ENCODE assay signal across 9 mouse cellular contexts in the genomic region with DNA sequence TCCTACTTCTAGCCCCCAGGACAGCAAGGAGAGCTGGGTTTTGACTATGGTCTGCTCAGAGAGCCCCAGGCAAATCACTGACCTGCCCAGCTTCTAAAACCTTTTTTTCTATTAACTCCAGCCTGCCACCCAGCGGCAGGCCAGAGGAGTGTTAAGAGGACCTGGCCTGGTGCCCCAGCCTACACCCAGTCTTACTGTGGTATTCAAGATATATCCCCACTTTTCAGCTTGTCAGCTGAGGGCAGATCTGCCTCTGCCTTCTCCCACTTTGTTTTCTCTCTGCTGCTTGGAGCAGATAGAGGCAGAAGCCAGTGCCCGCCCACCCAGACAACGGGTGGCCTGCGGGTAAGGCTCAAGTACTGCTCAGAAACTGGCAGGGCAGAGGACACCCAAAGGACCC. TPM values are rescaled to one million over a fixed set of nuclear protein-coding genes. Genes with fewer than 3 reads are reported as not detected.
DNase-seq lines count a peak whose midpoint lies in the region; ATAC-seq and TF ChIP-seq lines count a peak whose summit lies in the region.
"Had no signal": no experiment of that assay in that cellular context is flagged by ENCODE, and none has a peak within 500 bp of the region (broad histone marks: within the 10 kb centered on the region; RNA-seq: fewer than 3 reads in every experiment).

No protein-coding gene starts in this region.

- no peak overlapping the region for H3K4me2 ChIP-seq in stomach, embryonic 14.5 days (replicated peaks; ENCODE audit: low read depth, low read length)
- H3K4me2 ChIP-seq: embryonic facial prominence, embryonic 15.5 days had no signal

- no peaks in the 10 kb centered on the region; the same call in 1 of the 2 replicates for H3K36me3 ChIP-seq in testis, adult 2 months (ENCODE audit: control insufficient read depth, insufficient read depth, low read length)
- peaks cover 17% of the 10 kb centered on the region; the same call in 1 of the 2 replicates for H3K36me3 ChIP-seq in stomach, embryonic 14.5 days (ENCODE audit: control insufficient read depth, insufficient read depth, low read length)

- peak; percentile 34; the same call in 1 of the 2 replicates for TF ChIP-seq CTCF in testis, adult 2 months (IDR thresholded peaks at IDR 0.05; ENCODE audit: control insufficient read depth, insufficient read depth, insufficient replicate concordance, low read depth, low read length)
- peak; percentile 80 for TF ChIP-seq CTCF in left cerebral cortex, adult 2 months (IDR thresholded peaks at IDR 0.05)

- no peaks in the 10 kb centered on the region for H3K27me3 ChIP-seq in testis, adult 2 months (ENCODE audit: control insufficient read depth, insufficient read depth, low read length)
- no peaks in the 10 kb centered on the region for H3K27me3 ChIP-seq in stomach, embryonic 14.5 days (ENCODE audit: control insufficient read depth, insufficient read depth, low read length)
- H3K27me3 ChIP-seq: embryonic facial prominence, embryonic 15.5 days had no signal

- TF ChIP-seq POLR2A in testis, adult 2 months (IDR thresholded peaks at IDR 0.05; ENCODE audit: control insufficient read depth, low read depth, low read length): no peak

- no peak for DNase-seq in testis, postnatal 14 days (ENCODE audit: low spot score)
- peak; percentile 84 for DNase-seq in c-Kit-positive CD71-positive TER-119-positive erythroid progenitor cells, embryonic 14.5 days (ENCODE audit: low spot score)
- DNase-seq in induced T-regulatory cell, adult 2 months (ENCODE audit: low read depth): peak; percentile 37
- DNase-seq in left cerebral cortex, adult 2 months (ENCODE audit: extremely low spot score in 1 of 2, low spot score in 2 of 2): peak; percentile 39 to 62

- H3K27ac ChIP-seq in testis, adult 2 months (ENCODE audit: control insufficient read depth, insufficient read depth, low read depth, low read length): no peak overlapping the region
- no peak overlapping the region for H3K27ac ChIP-seq in left cerebral cortex, adult 2 months
- H3K27ac ChIP-seq in stomach, embryonic 14.5 days (ENCODE audit: low read length): no peak overlapping the region
- H3K27ac ChIP-seq: embryonic facial prominence, embryonic 15.5 days had no signal

- H3K9ac ChIP-seq in stomach, embryonic 14.5 days (replicated peaks; ENCODE audit: low read depth, low read length): no peak overlapping the region
- H3K9ac ChIP-seq: embryonic facial prominence, embryonic 15.5 days had no signal

- intact Hi-C loops in left cerebral cortex, adult 2 months (cut with DNase I): loop anchor here (5.0 kb wide), 1 partner anchor 163 kb away; no protein-coding TSS in a partner anchor

- no peak overlapping the region for H3K4me3 ChIP-seq in testis, adult 2 months (ENCODE audit: control insufficient read depth, low read depth, low read length)
- H3K4me3 ChIP-seq in left cerebral cortex, adult 2 months: no peak overlapping the region
- no peak overlapping the region for H3K4me3 ChIP-seq in stomach, embryonic 14.5 days (ENCODE audit: low read depth, low read length)
- H3K4me3 ChIP-seq: embryonic facial prominence, embryonic 15.5 days had no signal

- 61% methylated on average over 4 of the region's 4 CpGs for WGBS in stomach, embryonic 14.5 days

- no peaks in the 10 kb centered on the region for H3K9me3 ChIP-seq in stomach, embryonic 14.5 days (ENCODE audit: control insufficient read depth, low read depth, low read length)
- H3K9me3 ChIP-seq: embryonic facial prominence, embryonic 15.5 days had no signal

- peak; percentile 79; the same call in 1 of the 2 replicates for ATAC-seq in frontal cortex, adult (ENCODE audit: low TSS enrichment)
- ATAC-seq in megakaryocyte, adult 5-6 weeks (ENCODE audit: poor library complexity, severe bottlenecking): peak; percentile 72
- ATAC-seq in stomach, embryonic 14.5 days (ENCODE audit: insufficient number of reproducible peaks, insufficient read depth, low FRiP score, low read depth): peak; percentile 66

- H3K4me1 ChIP-seq in testis, adult 2 months (ENCODE audit: control insufficient read depth, insufficient read depth, low read length): no peaks in the 10 kb centered on the region
- H3K4me1 ChIP-seq in stomach, embryonic 14.5 days (ENCODE audit: control insufficient read depth, insufficient read depth, low read length): no peaks in the 10 kb centered on the region
- H3K4me1 ChIP-seq: embryonic facial prominence, embryonic 15.5 days had no signal

RNA-seq across cellular contexts. Expression of a gene that starts 25.1 kb away (rescaled TPM):
- polyA plus RNA-seq in testis, adult 2 months (2012; rRNA removed): 139 and 142 TPM in 2 replicates
- 10 to 100 TPM; 19.5 to 21.5 TPM for total RNA-seq in left cerebral cortex, adult 2 months (2021)
- 15.6 and 26.2 TPM in 2 replicates for total RNA-seq in megakaryocyte, adult 5-6 weeks (2015)
- total RNA-seq in megakaryocyte, adult 5-6 weeks (2017): 20.9 and 21.6 TPM in 2 replicates
- 59.1 and 60.8 TPM in 2 replicates for polyA plus RNA-seq in stomach, embryonic 14.5 days (2014; fragmentation: Nextera tagmentation; extraction: Ambion mirVana)
